Mouse (Mus musculus) MEL (cell line): ENCODE data around the gene Rai2. TPM values are rescaled to one million over a fixed set of nuclear protein-coding genes. Genes with fewer than 3 reads are reported as not detected.

ENCODE experiments used
- DNase-seq: peaks from one replicate; pipeline ENCODE4 v3.0.0; 2011; ENCODE audit warnings: low read depth, low spot score
- H3K27ac ChIP-seq: 2 replicates; pipeline ENCODE4 v1.5.1; 2012; ENCODE audit warnings: low read depth, mild to moderate bottlenecking, control low read depth, low read length, moderate library complexity; ENCODE audit not compliant: control insufficient read depth
- H3K27me3 ChIP-seq, 2 experiments: fragments of 150-350 bp in 1 of 2; sonication (generic) in 1 of 2; 2 replicates each; pipeline ENCODE4 v1.6.1; 2012; ENCODE audit warnings: low read length in 2 of 2, mild to moderate bottlenecking in 2 of 2, improper control_type of control experiment in 1 of 2, moderate library complexity in 1 of 2; ENCODE audit not compliant: insufficient read depth in 2 of 2, control insufficient read depth in 1 of 2
- H3K36me3 ChIP-seq, 2 experiments: 2 replicates each; pipeline ENCODE4 v1.6.1; 2012 to 2014; ENCODE audit warnings: low read length in 2 of 2, improper control_type of control experiment in 1 of 2, inconsistent platforms in 1 of 2, mild to moderate bottlenecking in 1 of 2; ENCODE audit not compliant: insufficient read depth in 2 of 2, control insufficient read depth in 1 of 2
- H3K4me1 ChIP-seq, 2 experiments: fragments of 150-350 bp in 1 of 2; sonication (generic) in 1 of 2; 2 replicates each; pipeline ENCODE4 v1.6.1; 2012; ENCODE audit warnings: low read length in 2 of 2, improper control_type of control experiment in 1 of 2, mild to moderate bottlenecking in 1 of 2; ENCODE audit not compliant: insufficient read depth in 2 of 2, control insufficient read depth in 1 of 2
- H3K4me3 ChIP-seq, 2 experiments: fragments of 150-350 bp in 1 of 2; sonication (generic) in 1 of 2; 2 replicates each; pipeline ENCODE4 v1.5.1; 2012; ENCODE audit warnings: low read depth in 2 of 2, low read length in 2 of 2, mild to moderate bottlenecking in 2 of 2, moderate library complexity in 2 of 2, control low read depth in 1 of 2, improper control_type of control experiment in 1 of 2; ENCODE audit not compliant: control insufficient read depth in 1 of 2, insufficient read depth in 1 of 2
- H3K79me2 ChIP-seq: 2 replicates; pipeline ENCODE4 v1.6.1; 2012; ENCODE audit warnings: mild to moderate bottlenecking, low read length, moderate library complexity; ENCODE audit not compliant: control insufficient read depth, poor library complexity, insufficient read depth
- H3K9ac ChIP-seq: 2 replicates; pipeline ENCODE4 v1.6.1; 2012; ENCODE audit warnings: low read depth, mild to moderate bottlenecking, control low read depth, low read length, moderate library complexity; ENCODE audit not compliant: control insufficient read depth, poor library complexity, severe bottlenecking
- H3K9me3 ChIP-seq: fragments of 150-350 bp; sonication (generic); replicated peaks from 2 replicates; pipeline ENCODE4 v1.6.1; 2012; ENCODE audit warnings: mild to moderate bottlenecking, low read length, improper control_type of control experiment, moderate library complexity; ENCODE audit not compliant: insufficient read depth
- CHD1 ChIP-seq: IDR thresholded peaks from 2 replicates; pipeline ENCODE4 v1.6.1; 2012; ENCODE audit warnings: low read depth, mild to moderate bottlenecking, inconsistent platforms, low read length, improper control_type of control experiment
- CHD2 ChIP-seq: IDR thresholded peaks from 2 replicates; pipeline ENCODE4 v1.6.1; 2011; ENCODE audit warnings: low read length, improper control_type of control experiment
- E2F4 ChIP-seq: IDR thresholded peaks from 2 replicates; pipeline ENCODE4 v1.6.1; 2011; ENCODE audit warnings: low read depth, low read length, improper control_type of control experiment, borderline replicate concordance
- ETS1 ChIP-seq: IDR thresholded peaks from 2 replicates; pipeline ENCODE4 v1.6.1; 2012; ENCODE audit warnings: low read depth, mild to moderate bottlenecking, inconsistent platforms, low read length, improper control_type of control experiment, moderate library complexity
- GABPA ChIP-seq: IDR thresholded peaks from 2 replicates; pipeline ENCODE4 v1.6.1; 2012; ENCODE audit warnings: low read depth, mild to moderate bottlenecking, inconsistent platforms, low read length, improper control_type of control experiment, moderate library complexity
- GATA1 ChIP-seq: IDR thresholded peaks from 2 replicates; pipeline ENCODE4 v1.6.1; 2011; ENCODE audit warnings: low read depth, low read length, improper control_type of control experiment
- MXI1 ChIP-seq: IDR thresholded peaks from 2 replicates; pipeline ENCODE4 v1.6.1; 2011; ENCODE audit warnings: mild to moderate bottlenecking, low read depth, low read length, improper control_type of control experiment
- MYB ChIP-seq: IDR thresholded peaks from 2 replicates; pipeline ENCODE4 v1.6.1; 2011; ENCODE audit warnings: mild to moderate bottlenecking, low read depth, low read length, improper control_type of control experiment
- POLR2AphosphoS5 ChIP-seq: IDR thresholded peaks from 2 replicates; pipeline ENCODE4 v1.6.1; 2012; ENCODE audit warnings: low read depth, borderline replicate concordance, mild to moderate bottlenecking, inconsistent platforms, low read length, moderate library complexity, mixed read lengths
- RAD21 ChIP-seq: IDR thresholded peaks from 2 replicates; pipeline ENCODE4 v1.6.1; 2011; ENCODE audit warnings: mild to moderate bottlenecking, low read depth, low read length, improper control_type of control experiment
- RCOR1 ChIP-seq: IDR thresholded peaks from 2 replicates; pipeline ENCODE4 v1.6.1; 2012; ENCODE audit warnings: low read depth, mild to moderate bottlenecking, inconsistent platforms, low read length, improper control_type of control experiment
- SMC3 ChIP-seq: IDR thresholded peaks from 2 replicates; pipeline ENCODE4 v1.6.1; 2011; ENCODE audit warnings: low read depth, low read length, improper control_type of control experiment
- TAL1 ChIP-seq: IDR thresholded peaks from 2 replicates; pipeline ENCODE4 v1.6.1; 2012; ENCODE audit warnings: mild to moderate bottlenecking, inconsistent platforms, low read length, moderate library complexity, mixed read lengths
- TBP ChIP-seq: IDR thresholded peaks from 2 replicates; pipeline ENCODE4 v1.8.0; 2011; ENCODE audit warnings: low read depth, low read length, improper control_type of control experiment
- TCF12 ChIP-seq: IDR thresholded peaks from 2 replicates; pipeline ENCODE4 v1.6.1; 2014; ENCODE audit warnings: low read depth, mild to moderate bottlenecking, inconsistent platforms, low read length, improper control_type of control experiment, moderate library complexity
- UBTF ChIP-seq: IDR thresholded peaks from 2 replicates; pipeline ENCODE4 v1.6.1; 2012; ENCODE audit warnings: low read depth, mild to moderate bottlenecking, inconsistent platforms, low read length, improper control_type of control experiment, moderate library complexity, borderline replicate concordance; ENCODE audit not compliant: insufficient read depth
- USF2 ChIP-seq, 2 experiments: IDR thresholded peaks; 2 replicates each; pipeline ENCODE4 v1.6.1; 2011 to 2012; ENCODE audit warnings: improper control_type of control experiment in 2 of 2, low read length in 2 of 2, borderline replicate concordance in 1 of 2, inconsistent platforms in 1 of 2, low read depth in 1 of 2, mild to moderate bottlenecking in 1 of 2; ENCODE audit not compliant: insufficient read depth in 1 of 2
- ZNF384 ChIP-seq: IDR thresholded peaks from 2 replicates; pipeline ENCODE4 v1.6.1; 2012; ENCODE audit warnings: low read depth, mild to moderate bottlenecking, inconsistent platforms, low read length, improper control_type of control experiment
- polyA plus RNA-seq, 2 experiments: library from polyadenylated mRNA; stranded (reverse) in 1 of 2; unstranded in 1 of 2; fragments of >175 nt in 1 of 2; fragments of >200 nt in 1 of 2; gene quantifications; 2 replicates each; pipeline versions ENCODE4 v1.2.1 to v1.2.4; 2012; ENCODE audit warnings: low replicate concordance in 2 of 2, low read depth in 1 of 2; ENCODE audit not compliant: insufficient read length in 2 of 2, insufficient read depth in 1 of 2, missing spikeins in 1 of 2
- total RNA-seq: library from RNA; depleted of rRNA; stranded (reverse); fragments of 300-350 nt; gene quantifications from 2 replicates; pipeline ENCODE4 v1.2.3, GENCODE M21; 2012

Rai2 gene
- total and polyA plus RNA-seq, 3 experiments = not detected

- Histone ChIP-seq H3K4me1 (no peaks in the 10 kb centered on the region), H3K79me2 (no peaks in the 10 kb centered on the region)
- TF ChIP-seq SMC3 (no peak), TBP (no peak), ZNF384 (no peak), GABPA (no peak), RCOR1 (no peak), MXI1 (no peak)
Measured at GRCm38 (mm10) chrX:161731859-161732258, 15.0 kb downstream of the Rai2 start.

DNA sequence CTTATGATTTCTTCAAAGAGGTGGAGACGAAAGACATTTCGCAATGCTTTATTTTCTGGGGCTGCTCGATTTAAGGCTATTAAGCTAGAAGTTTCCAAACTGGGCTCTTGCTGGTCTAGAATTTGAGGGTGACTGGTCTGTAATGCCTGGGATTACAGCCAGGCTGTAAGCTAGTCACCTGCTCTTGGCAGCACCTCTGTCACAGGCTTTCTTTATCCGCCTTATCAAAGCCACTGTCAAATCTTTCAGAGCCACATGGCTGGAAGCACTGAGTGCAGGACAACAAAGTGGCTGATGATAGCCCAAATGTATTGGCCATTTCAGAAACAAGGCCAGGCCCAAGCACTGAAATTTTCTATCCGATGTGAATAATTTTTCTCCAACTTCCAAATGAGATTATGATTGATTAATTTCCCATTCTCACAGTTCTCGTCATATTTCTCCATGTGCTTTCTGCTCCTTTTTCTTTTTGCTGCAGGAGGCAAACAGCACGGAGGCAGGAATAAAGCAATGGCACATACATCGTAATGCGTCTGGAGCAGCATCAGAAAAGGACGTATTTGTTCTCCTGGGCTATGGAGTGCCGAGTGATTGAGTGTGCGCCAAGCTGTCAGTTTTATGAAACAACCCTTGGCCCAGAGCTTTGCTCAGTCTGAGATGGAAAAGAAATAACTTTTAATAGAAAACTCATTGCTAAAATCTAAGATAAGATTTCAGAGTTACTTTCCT lies 16.9 kb downstream of the Rai2 start:
- DNase-seq = no peak
- Histone ChIP-seq H3K27ac (no peak overlapping the region), H3K79me2 (no peaks in the 10 kb centered on the region), H3K36me3 (no peaks in the 10 kb centered on the region), H3K9ac (no peak overlapping the region), H3K4me3 (no peak overlapping the region), H3K9me3 (no peaks in the 10 kb centered on the region), H3K27me3 (no peaks in the 10 kb centered on the region), H3K4me1 (no peaks in the 10 kb centered on the region)
- TF ChIP-seq GABPA (no peak), MYB (no peak), TAL1 (no peak), ETS1 (no peak), RAD21 (no peak), UBTF (no peak), GATA1 (no peak), TBP (no peak), CHD2 (no peak), USF2 (IDR thresholded peaks at IDR 0.05; ENCODE audit: borderline replicate concordance in 1 of 2, insufficient read depth in 1 of 2, low read depth in 1 of 2, low read length in 2 of 2) (no peak), E2F4 (no peak), POLR2AphosphoS5 (no peak), TCF12 (no peak), CHD1 (no peak)

More at GRCm38 (mm10) chrX:161731859-161732258, 15.0 kb downstream of the Rai2 start:
- H3K36me3 ChIP-seq = no peaks in the 10 kb centered on the region
- DNase-seq = no peak
- H3K9ac ChIP-seq = no peak overlapping the region
- no peaks in the 10 kb centered on the region for H3K9me3 ChIP-seq
- no peak overlapping the region for H3K4me3 ChIP-seq
- no peak overlapping the region for H3K27ac ChIP-seq
- no peaks in the 10 kb centered on the region for H3K27me3 ChIP-seq
